In the genomic region with DNA sequence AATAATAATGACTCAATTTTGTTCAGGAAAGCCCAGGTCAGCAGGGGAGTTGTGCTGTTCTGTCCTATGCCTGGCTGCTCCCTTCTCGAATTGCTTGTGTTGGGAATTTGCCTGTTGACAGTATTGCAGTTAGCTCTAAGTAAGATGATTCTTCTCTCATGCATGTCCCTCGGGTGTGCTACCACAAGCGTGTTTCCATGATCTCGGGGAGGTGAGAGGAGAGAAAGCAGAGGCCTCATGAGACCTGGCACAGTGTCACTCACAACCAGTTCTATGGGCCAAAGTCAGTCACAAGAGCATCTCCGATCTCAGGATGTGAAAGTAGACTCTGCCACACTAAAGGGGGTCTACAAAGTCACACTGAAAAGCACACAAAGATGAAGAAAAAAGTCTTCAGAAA, we compare ENCODE assay signal across 19 mouse cellular contexts.
DNase-seq lines count a peak whose midpoint lies in the region; ATAC-seq and TF ChIP-seq lines count a peak whose summit lies in the region.
"Had no signal": no experiment of that assay in that cellular context is flagged by ENCODE, and none has a peak within 500 bp of the region (broad histone marks: within the 10 kb centered on the region; RNA-seq: fewer than 3 reads in every experiment).

No protein-coding gene starts in this region.

- no peak for TF ChIP-seq CTCF in CH12.LX (conservative IDR thresholded peaks at IDR 0.05 in 1 of 2, IDR thresholded peaks at IDR 0.05 in 1 of 2; ENCODE audit: low read depth in 2 of 2, low read length in 2 of 2)

- in situ Hi-C loops in CH12.LX (cut with MboI; ENCODE audit: low pct_ligation_motif_present, low pct_unique_long_range_greater_than_20kb, low sequenced_read_pairs) = no loop called here

- intact Hi-C loops in heart, postnatal 14 days (cut with DNase I) = no loop called here

- H3K27me3 ChIP-seq in CH12.LX (replicated peaks) = no peaks in the 10 kb centered on the region
- no peaks in the 10 kb centered on the region for H3K27me3 ChIP-seq in midbrain, embryonic 11.5 days (ENCODE audit: control insufficient read depth, insufficient read depth, low read length)
- H3K27me3 ChIP-seq: embryonic facial prominence, embryonic 13.5 days; forebrain, embryonic 13.5 days; forebrain, embryonic 15.5 days had no signal

- no peaks in the 10 kb centered on the region for H3K9me3 ChIP-seq in CH12.LX (replicated peaks; ENCODE audit: low read length)
- H3K9me3 ChIP-seq in midbrain, embryonic 11.5 days (ENCODE audit: control insufficient read depth, low read length) = no peaks in the 10 kb centered on the region
- H3K9me3 ChIP-seq: embryonic facial prominence, embryonic 13.5 days; forebrain, embryonic 13.5 days; forebrain, embryonic 15.5 days had no signal

- dilution Hi-C loops in CH12.LX (cut with MboI; ENCODE audit: extremely low pct_ligation_motif_present, extremely low pct_unique_long_range_greater_than_20kb, low sequenced_read_pairs) = no loop called here

- TF ChIP-seq POLR2A in CH12.LX (IDR thresholded peaks at IDR 0.05; ENCODE audit: low read depth, low read length) = no peak

- no peak overlapping the region for H3K27ac ChIP-seq in CH12.LX (ENCODE audit: insufficient read depth, low read depth)
- no peak overlapping the region for H3K27ac ChIP-seq in midbrain, embryonic 11.5 days (ENCODE audit: low read depth, low read length)
- H3K27ac ChIP-seq: embryonic facial prominence, embryonic 13.5 days; forebrain, embryonic 13.5 days; forebrain, embryonic 15.5 days had no signal

- no peaks in the 10 kb centered on the region for H3K79me2 ChIP-seq in CH12.LX (replicated peaks; ENCODE audit: control insufficient read depth, extremely low read depth, insufficient read depth, poor library complexity, severe bottlenecking)

- TF ChIP-seq EP300 in CH12.LX (IDR thresholded peaks at IDR 0.05; ENCODE audit: low read length) = no peak

- ATAC-seq in midbrain, embryonic 11.5 days (ENCODE audit: low FRiP score) = no peak
- ATAC-seq: CD4-positive, CD25-positive, alpha-beta regulatory T cell, adult 4 months; forebrain, embryonic 13.5 days; forebrain, embryonic 15.5 days; forebrain, postnatal 0 days had no signal

- TF ChIP-seq RAD21 in CH12.LX (IDR thresholded peaks at IDR 0.05; ENCODE audit: low read depth, low read length) = no peak

- H3K9ac ChIP-seq in CH12.LX (ENCODE audit: insufficient read depth, low read depth) = no peak overlapping the region
- no peak overlapping the region for H3K9ac ChIP-seq in midbrain, embryonic 11.5 days (ENCODE audit: low read length)
- H3K9ac ChIP-seq: embryonic facial prominence, embryonic 13.5 days; forebrain, embryonic 13.5 days; forebrain, embryonic 15.5 days; forebrain, postnatal 0 days had no signal

- DNase-seq in heart, adult 11 months = peak; percentile 79
- no peak for DNase-seq in heart, postnatal 14 days
- peak; percentile 10 to 21 for DNase-seq in B cell, adult 2 months
- peak; percentile 47 for DNase-seq in CH12.LX (ENCODE audit: extremely low read depth)
- no peak for DNase-seq in retina, embryonic 14.5 days (ENCODE audit: low spot score)
- no peak for DNase-seq in midbrain, embryonic 11.5 days (ENCODE audit: low spot score, missing footprints)
- DNase-seq: adrenal gland, adult 2 months; adrenal gland, postnatal 10 days; adrenal gland, postnatal 25 days; cerebellum, adult 11 months; cerebellum, adult 18-20 months; cerebellum, adult 8-10 months; cerebellum, postnatal 10 days; cerebellum, postnatal 25 days; forebrain, postnatal 0 days had no signal

- no peak overlapping the region for H3K4me2 ChIP-seq in CH12.LX (ENCODE audit: insufficient read depth, low read depth, poor library complexity, severe bottlenecking)
- no peak overlapping the region for H3K4me2 ChIP-seq in midbrain, embryonic 11.5 days
- H3K4me2 ChIP-seq: embryonic facial prominence, embryonic 13.5 days; forebrain, embryonic 13.5 days; forebrain, embryonic 15.5 days had no signal

- no peak overlapping the region for H3K4me3 ChIP-seq in CH12.LX (replicated peaks in 1 of 3; ENCODE audit: low read depth in 2 of 3, low read length in 2 of 3, poor library complexity in 1 of 3)
- H3K4me3 ChIP-seq in midbrain, embryonic 11.5 days (ENCODE audit: low read depth, low read length) = no peak overlapping the region
- H3K4me3 ChIP-seq: embryonic facial prominence, embryonic 13.5 days; forebrain, embryonic 13.5 days; forebrain, embryonic 15.5 days had no signal

- 82% methylated on average over 5 of the region's 5 CpGs for WGBS in midbrain, embryonic 11.5 days

- H3K4me1 ChIP-seq in CH12.LX (ENCODE audit: control insufficient read depth in 1 of 2, insufficient read depth in 2 of 2) = peaks cover 0 to 26% of the 10 kb centered on the region in 2 experiments; a peak in 2 of 4 replicates
- H3K4me1 ChIP-seq in midbrain, embryonic 11.5 days (ENCODE audit: control insufficient read depth, insufficient read depth, low read length) = no peaks in the 10 kb centered on the region
- H3K4me1 ChIP-seq: embryonic facial prominence, embryonic 13.5 days; forebrain, embryonic 13.5 days; forebrain, embryonic 15.5 days had no signal

- no peaks in the 10 kb centered on the region for H3K36me3 ChIP-seq in CH12.LX (replicated peaks in 1 of 2; ENCODE audit: control insufficient read depth in 1 of 2, insufficient read depth in 1 of 2, low read length in 1 of 2)
- H3K36me3 ChIP-seq in midbrain, embryonic 11.5 days (ENCODE audit: control insufficient read depth, insufficient read depth, low read length) = no peaks in the 10 kb centered on the region
- H3K36me3 ChIP-seq: embryonic facial prominence, embryonic 13.5 days; forebrain, embryonic 15.5 days had no signal

TF ChIP-seq in CH12.LX, 34 proteins besides CTCF, POLR2A, EP300 and RAD21:
- TF ChIP-seq NELFE (IDR thresholded peaks at IDR 0.05; ENCODE audit: low read depth, low read length) (no peak), POLR2AphosphoS2 (IDR thresholded peaks at IDR 0.05; ENCODE audit: low read depth, low read length) (no peak), MAZ (IDR thresholded peaks at IDR 0.05; ENCODE audit: low read depth, low read length) (no peak), USF2 (conservative IDR thresholded peaks at IDR 0.05; ENCODE audit: low read depth, low read length) (no peak), MYC (IDR thresholded peaks at IDR 0.05; ENCODE audit: low read depth, low read length) (no peak), ZC3H11A (IDR thresholded peaks at IDR 0.05; ENCODE audit: low read depth, low read length) (no peak), BHLHE40 (IDR thresholded peaks at IDR 0.05; ENCODE audit: low read depth, low read length) (peak; percentile 70)

Comparison
In these comparisons a context has a peak if more than half of its experiments do, and no peak if none do; other contexts are left out.
1. DNase-seq: peak in heart, adult 11 months (single experiment), B cell, adult 2 months (2 of 2) and CH12.LX (single experiment); none in heart, postnatal 14 days (0 of 2), retina, embryonic 14.5 days (single experiment) and midbrain, embryonic 11.5 days (single experiment).